In the genomic region with DNA sequence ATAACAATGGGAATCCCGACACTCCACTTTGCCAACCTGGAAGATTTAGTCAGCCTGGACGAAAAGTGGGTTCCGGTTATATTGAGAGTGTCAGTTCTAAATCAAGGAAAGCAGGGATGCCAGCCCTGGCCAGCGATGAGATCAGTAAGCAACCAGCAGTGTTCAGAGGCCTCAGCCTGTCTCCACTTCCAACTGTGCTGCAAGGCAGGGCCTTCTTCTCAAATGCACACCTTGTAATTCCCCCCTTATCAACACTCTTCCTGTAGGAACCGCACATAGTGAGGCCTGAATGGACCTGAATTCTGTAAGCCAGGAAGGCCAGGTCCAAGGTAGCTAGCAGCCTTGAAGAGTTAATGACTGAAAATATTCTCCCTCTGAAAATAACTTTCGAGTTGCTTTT, we compare ENCODE assay signal across 9 mouse cellular contexts.
DNase-seq lines count a peak whose midpoint lies in the region; ATAC-seq and TF ChIP-seq lines count a peak whose summit lies in the region.
"Had no signal": no experiment of that assay in that cellular context is flagged by ENCODE, and none has a peak within 500 bp of the region (broad histone marks: within the 10 kb centered on the region; RNA-seq: fewer than 3 reads in every experiment).

No protein-coding gene starts in this region.

- peak overlapping the region; percentile 30; the same call in 1 of the 2 replicates for H3K27ac ChIP-seq in hindbrain, embryonic 13.5 days
- H3K27ac ChIP-seq in hindbrain, postnatal 0 days, result no peak overlapping the region
- H3K27ac ChIP-seq in kidney, embryonic 16.5 days (ENCODE audit: low read length), result peak overlapping the region; percentile 78

- H3K27me3 ChIP-seq in hindbrain, embryonic 13.5 days, result no peaks in the 10 kb centered on the region
- H3K27me3 ChIP-seq in hindbrain, postnatal 0 days (ENCODE audit: insufficient read depth, low read length), result no peaks in the 10 kb centered on the region
- no peaks in the 10 kb centered on the region for H3K27me3 ChIP-seq in kidney, embryonic 16.5 days (ENCODE audit: insufficient read depth, low read length)

- 73% methylated on average over 6 of the region's 6 CpGs for WGBS in hindbrain, embryonic 13.5 days
- WGBS in hindbrain, postnatal 0 days, result 52% methylated on average over 6 of the region's 6 CpGs
- WGBS in kidney, embryonic 16.5 days, result 69% methylated on average over 6 of the region's 6 CpGs

- H3K4me1 ChIP-seq in hindbrain, embryonic 13.5 days (replicated peaks), result peaks cover 61% of the 10 kb centered on the region
- peaks cover 21% of the 10 kb centered on the region; the same call in 1 of the 2 replicates for H3K4me1 ChIP-seq in hindbrain, postnatal 0 days (ENCODE audit: insufficient read depth, low read length)
- H3K4me1 ChIP-seq in kidney, embryonic 16.5 days (ENCODE audit: insufficient read depth, low read length), result peaks cover 56% of the 10 kb centered on the region

- H3K4me3 ChIP-seq in hindbrain, embryonic 13.5 days, result no peak overlapping the region
- H3K4me3 ChIP-seq in hindbrain, postnatal 0 days (ENCODE audit: low read length), result no peak overlapping the region
- H3K4me3 ChIP-seq in kidney, embryonic 16.5 days (ENCODE audit: low read length), result no peak overlapping the region

- no peaks in the 10 kb centered on the region for H3K9me3 ChIP-seq in hindbrain, embryonic 13.5 days
- no peaks in the 10 kb centered on the region for H3K9me3 ChIP-seq in hindbrain, postnatal 0 days (ENCODE audit: low read length)
- no peaks in the 10 kb centered on the region for H3K9me3 ChIP-seq in kidney, embryonic 16.5 days (ENCODE audit: low read length)

- H3K9ac ChIP-seq in hindbrain, embryonic 13.5 days, result no peak overlapping the region
- no peak overlapping the region for H3K9ac ChIP-seq in hindbrain, postnatal 0 days (replicated peaks; ENCODE audit: low read length)
- no peak overlapping the region for H3K9ac ChIP-seq in kidney, embryonic 16.5 days (replicated peaks; ENCODE audit: low read length)

- DNase-seq in cerebellum, postnatal 4 days (ENCODE audit: low spot score in 2 of 2), result no peak
- no peak for DNase-seq in hindbrain, postnatal 0 days (ENCODE audit: low spot score)
- DNase-seq in brain, adult 2 months (ENCODE audit: low read depth, low spot score), result peak; percentile 72
- no peak for DNase-seq in natural killer cell, adult 2 months (ENCODE audit: low spot score in 2 of 2)
- DNase-seq in testis, postnatal 14 days (ENCODE audit: low spot score), result no peak

- no peak overlapping the region for H3K4me2 ChIP-seq in hindbrain, embryonic 13.5 days
- no peak overlapping the region for H3K4me2 ChIP-seq in hindbrain, postnatal 0 days (ENCODE audit: low read depth, low read length)
- H3K4me2 ChIP-seq in kidney, embryonic 16.5 days (replicated peaks; ENCODE audit: low read depth, low read length), result no peak overlapping the region; the same call in 1 of the 2 replicates

- ATAC-seq in cerebellum, adult (ENCODE audit: insufficient number of reproducible peaks, low FRiP score, low TSS enrichment), result peak; percentile 71
- ATAC-seq in hindbrain, embryonic 13.5 days (ENCODE audit: low FRiP score), result no peak
- no peak for ATAC-seq in hindbrain, postnatal 0 days
- no peak for ATAC-seq in kidney, embryonic 16.5 days (ENCODE audit: low FRiP score, low TSS enrichment)
- ATAC-seq: inflammation-experienced regulatory T-cells, adult 6 months had no signal

- no peaks in the 10 kb centered on the region for H3K36me3 ChIP-seq in hindbrain, embryonic 13.5 days
- H3K36me3 ChIP-seq in hindbrain, postnatal 0 days (ENCODE audit: insufficient read depth, low read length), result no peaks in the 10 kb centered on the region
- no peaks in the 10 kb centered on the region for H3K36me3 ChIP-seq in kidney, embryonic 16.5 days (ENCODE audit: insufficient read depth, low read length)

- no peak for TF ChIP-seq CTCF in hindbrain, postnatal 0 days (IDR thresholded peaks at IDR 0.05; ENCODE audit: low read depth)
